In genomic region chr7:25251822-25252221, GRCm38 (mm10) we compare ENCODE assay signal across 8 mouse cellular contexts. TPM values are rescaled to one million over a fixed set of nuclear protein-coding genes. Genes with fewer than 3 reads are reported as not detected.
A peak's percentile ranks its signal among the peaks of the same experiment; 100 is the strongest.
DNase-seq lines count a peak whose midpoint lies in the region; ATAC-seq lines count a peak whose summit lies in the region.

No protein-coding gene starts in this region.

- peak overlapping the region; percentile 90 for H3K9ac ChIP-seq in kidney, embryonic 14.5 days (ENCODE audit: low read depth, low read length)
- H3K9ac ChIP-seq in embryonic facial prominence, embryonic 11.5 days (replicated peaks; ENCODE audit: low read length), result peak overlapping the region; percentile 93; the same call in 1 of the 2 replicates
- H3K9ac ChIP-seq in hindbrain, embryonic 12.5 days, result peak overlapping the region; percentile 87
- peak overlapping the region; percentile 56 for H3K9ac ChIP-seq in midbrain, embryonic 13.5 days (replicated peaks)

- H3K4me2 ChIP-seq in kidney, embryonic 14.5 days (replicated peaks; ENCODE audit: low read depth, low read length), result peak overlapping the region; percentile 94
- H3K4me2 ChIP-seq in embryonic facial prominence, embryonic 11.5 days (ENCODE audit: low read depth, low read length), result peak overlapping the region; percentile 95
- H3K4me2 ChIP-seq in hindbrain, embryonic 12.5 days (replicated peaks), result peak overlapping the region; percentile 98
- H3K4me2 ChIP-seq in midbrain, embryonic 13.5 days (replicated peaks), result peak overlapping the region; percentile 99

- H3K27me3 ChIP-seq in kidney, embryonic 14.5 days (ENCODE audit: control insufficient read depth, insufficient read depth, low read length), result no peaks in the 10 kb centered on the region
- no peaks in the 10 kb centered on the region for H3K27me3 ChIP-seq in embryonic facial prominence, embryonic 11.5 days (ENCODE audit: control insufficient read depth, insufficient read depth, low read length)
- H3K27me3 ChIP-seq in hindbrain, embryonic 12.5 days, result no peaks in the 10 kb centered on the region
- no peaks in the 10 kb centered on the region for H3K27me3 ChIP-seq in midbrain, embryonic 13.5 days

- 17% methylated on average over 8 of the region's 8 CpGs for WGBS in kidney, embryonic 14.5 days
- WGBS in embryonic facial prominence, embryonic 11.5 days, result 17% methylated on average over 8 of the region's 8 CpGs
- WGBS in hindbrain, embryonic 12.5 days, result 19% methylated on average over 8 of the region's 8 CpGs
- WGBS in midbrain, embryonic 13.5 days, result 11% methylated on average over 8 of the region's 8 CpGs

- peak overlapping the region; percentile 73 for H3K4me3 ChIP-seq in kidney, embryonic 14.5 days (ENCODE audit: low read length)
- H3K4me3 ChIP-seq in embryonic facial prominence, embryonic 11.5 days (ENCODE audit: low read depth, low read length), result peak overlapping the region; percentile 99
- H3K4me3 ChIP-seq in hindbrain, embryonic 12.5 days, result peak overlapping the region; percentile 82; the same call in 1 of the 2 replicates
- peak overlapping the region; percentile 79 for H3K4me3 ChIP-seq in midbrain, embryonic 13.5 days (replicated peaks)

- DNase-seq in kidney, adult 8-10 months, result no peak
- no peak for DNase-seq in embryonic facial prominence, embryonic 11.5 days (ENCODE audit: low spot score)
- no peak for DNase-seq in right cerebral cortex, postnatal 14 days

- H3K4me1 ChIP-seq in kidney, embryonic 14.5 days (ENCODE audit: control insufficient read depth, insufficient read depth, low read length), result peaks cover 26% of the 10 kb centered on the region
- peaks cover 13% of the 10 kb centered on the region for H3K4me1 ChIP-seq in embryonic facial prominence, embryonic 11.5 days (ENCODE audit: control insufficient read depth, insufficient read depth, low read length)
- peaks cover 38% of the 10 kb centered on the region for H3K4me1 ChIP-seq in hindbrain, embryonic 12.5 days
- H3K4me1 ChIP-seq in midbrain, embryonic 13.5 days (replicated peaks), result peaks cover 40% of the 10 kb centered on the region

- peak overlapping the region; percentile 99 for H3K27ac ChIP-seq in kidney, embryonic 14.5 days (ENCODE audit: low read depth, low read length)
- H3K27ac ChIP-seq in embryonic facial prominence, embryonic 11.5 days (replicated peaks; ENCODE audit: low read depth, low read length), result no peak overlapping the region
- peak overlapping the region; percentile 91 for H3K27ac ChIP-seq in hindbrain, embryonic 12.5 days
- H3K27ac ChIP-seq in midbrain, embryonic 13.5 days, result peak overlapping the region; percentile 88

- ATAC-seq in kidney, embryonic 14.5 days (ENCODE audit: low FRiP score, low TSS enrichment), result no peak
- ATAC-seq in embryonic facial prominence, embryonic 11.5 days (replicated peaks; ENCODE audit: insufficient number of reproducible peaks, low FRiP score, low TSS enrichment, low read depth), result no peak
- no peak for ATAC-seq in hindbrain, embryonic 12.5 days (ENCODE audit: low FRiP score)
- ATAC-seq in midbrain, embryonic 13.5 days, result no peak
- no peak for ATAC-seq in megakaryocyte progenitor cell, adult 5-6 weeks (replicated peaks; ENCODE audit: poor library complexity)
- no peak for ATAC-seq in monocyte, adult 5-6 weeks (replicated peaks; ENCODE audit: insufficient number of reproducible peaks, low FRiP score, low TSS enrichment, poor library complexity, severe bottlenecking)

- H3K9me3 ChIP-seq in kidney, embryonic 14.5 days (ENCODE audit: control insufficient read depth, low read length), result no peaks in the 10 kb centered on the region
- H3K9me3 ChIP-seq in embryonic facial prominence, embryonic 11.5 days (replicated peaks; ENCODE audit: control insufficient read depth, low read length), result no peaks in the 10 kb centered on the region
- H3K9me3 ChIP-seq in hindbrain, embryonic 12.5 days (replicated peaks), result no peaks in the 10 kb centered on the region
- H3K9me3 ChIP-seq in midbrain, embryonic 13.5 days, result no peaks in the 10 kb centered on the region

- H3K36me3 ChIP-seq in kidney, embryonic 14.5 days (ENCODE audit: control insufficient read depth, insufficient read depth, low read length), result no peaks in the 10 kb centered on the region; the same call in 1 of the 2 replicates
- H3K36me3 ChIP-seq in embryonic facial prominence, embryonic 11.5 days (replicated peaks; ENCODE audit: control insufficient read depth, insufficient read depth, low read depth, low read length), result no peaks in the 10 kb centered on the region
- no peaks in the 10 kb centered on the region for H3K36me3 ChIP-seq in hindbrain, embryonic 12.5 days
- H3K36me3 ChIP-seq in midbrain, embryonic 13.5 days, result no peaks in the 10 kb centered on the region

RNA-seq across cellular contexts. Expression of gene Erf, which starts 1.3 kb away (rescaled TPM):
- 22.4 and 28.8 TPM in 2 replicates for polyA plus RNA-seq in kidney, embryonic 14.5 days (2014; fragmentation: Nextera tagmentation; extraction: Ambion mirVana)
- polyA plus RNA-seq in embryonic facial prominence, embryonic 11.5 days (2014; fragmentation: Nextera tagmentation; extraction: Ambion mirVana), result 19.4 and 22.6 TPM in 2 replicates
- polyA plus RNA-seq in hindbrain, embryonic 12.5 days (2016; fragmentation: Nextera tagmentation; extraction: Ambion mirVana), result 10.4 and 13.6 TPM in 2 replicates
- polyA plus RNA-seq in midbrain, embryonic 13.5 days (2015; fragmentation: Nextera tagmentation; extraction: Ambion mirVana), result 4.4 and 5.7 TPM in 2 replicates
- total RNA-seq in megakaryocyte progenitor cell, adult 5-6 weeks (2015), result 5.2 and 5.6 TPM in 2 replicates
- 6.6 and 6.9 TPM in 2 replicates for total RNA-seq in megakaryocyte progenitor cell, adult 5-6 weeks (2017)
- total RNA-seq in monocyte, adult 5-6 weeks (2017), result 3.7 to 8.1 TPM (median 7.3 TPM) in 3 replicates

RNA-seq across cellular contexts. Expression of gene Gsk3a, which starts 14.2 kb away (rescaled TPM):
- polyA plus RNA-seq in kidney, embryonic 14.5 days (2014; fragmentation: Nextera tagmentation; extraction: Ambion mirVana), result 15.7 and 18.5 TPM in 2 replicates
- polyA plus RNA-seq in embryonic facial prominence, embryonic 11.5 days (2014; fragmentation: Nextera tagmentation; extraction: Ambion mirVana), result 12.6 and 15.7 TPM in 2 replicates
- 17.2 and 19.6 TPM in 2 replicates for polyA plus RNA-seq in hindbrain, embryonic 12.5 days (2016; fragmentation: Nextera tagmentation; extraction: Ambion mirVana)
- 13.7 and 15.9 TPM in 2 replicates for polyA plus RNA-seq in midbrain, embryonic 13.5 days (2015; fragmentation: Nextera tagmentation; extraction: Ambion mirVana)
- 84.9 and 93.2 TPM in 2 replicates for total RNA-seq in megakaryocyte progenitor cell, adult 5-6 weeks (2015)
- 57.8 and 60.3 TPM in 2 replicates for total RNA-seq in megakaryocyte progenitor cell, adult 5-6 weeks (2017)
- 42.8 to 71.0 TPM (median 43.0 TPM) in 3 replicates for total RNA-seq in monocyte, adult 5-6 weeks (2017)

RNA-seq across cellular contexts. Expression of gene Cic, which starts 15.7 kb away (rescaled TPM):
- polyA plus RNA-seq in kidney, embryonic 14.5 days (2014; fragmentation: Nextera tagmentation; extraction: Ambion mirVana), result 36.0 and 47.2 TPM in 2 replicates
- 26.6 and 27.0 TPM in 2 replicates for polyA plus RNA-seq in embryonic facial prominence, embryonic 11.5 days (2014; fragmentation: Nextera tagmentation; extraction: Ambion mirVana)
- 41.1 and 42.4 TPM in 2 replicates for polyA plus RNA-seq in hindbrain, embryonic 12.5 days (2016; fragmentation: Nextera tagmentation; extraction: Ambion mirVana)
- polyA plus RNA-seq in midbrain, embryonic 13.5 days (2015; fragmentation: Nextera tagmentation; extraction: Ambion mirVana), result 37.6 and 44.2 TPM in 2 replicates
- total RNA-seq in megakaryocyte progenitor cell, adult 5-6 weeks (2015), result 67.4 and 67.8 TPM in 2 replicates
- total RNA-seq in megakaryocyte progenitor cell, adult 5-6 weeks (2017), result 19.0 and 24.4 TPM in 2 replicates
- 55.5 to 68.5 TPM (median 65.9 TPM) in 3 replicates for total RNA-seq in monocyte, adult 5-6 weeks (2017)

RNA-seq across cellular contexts. Expression of gene Zfp526, which starts 30.6 kb away (rescaled TPM):
- 2.2 and 4.2 TPM in 2 replicates for polyA plus RNA-seq in kidney, embryonic 14.5 days (2014; fragmentation: Nextera tagmentation; extraction: Ambion mirVana)
- polyA plus RNA-seq in embryonic facial prominence, embryonic 11.5 days (2014; fragmentation: Nextera tagmentation; extraction: Ambion mirVana), result 2.5 and 3.5 TPM in 2 replicates
- 2.3 and 2.9 TPM in 2 replicates for polyA plus RNA-seq in hindbrain, embryonic 12.5 days (2016; fragmentation: Nextera tagmentation; extraction: Ambion mirVana)
- 2.2 and 2.6 TPM in 2 replicates for polyA plus RNA-seq in midbrain, embryonic 13.5 days (2015; fragmentation: Nextera tagmentation; extraction: Ambion mirVana)
- total RNA-seq in megakaryocyte progenitor cell, adult 5-6 weeks (2015), result 7.2 and 7.6 TPM in 2 replicates
- total RNA-seq in megakaryocyte progenitor cell, adult 5-6 weeks (2017), result 7.5 and 7.6 TPM in 2 replicates
- total RNA-seq in monocyte, adult 5-6 weeks (2017), result 2.4 to 9.8 TPM (median 2.6 TPM) in 3 replicates

RNA-seq across cellular contexts. Expression of gene Dedd2, which starts 31.4 kb away (rescaled TPM):
- 8.7 and 10.8 TPM in 2 replicates for polyA plus RNA-seq in kidney, embryonic 14.5 days (2014; fragmentation: Nextera tagmentation; extraction: Ambion mirVana)
- 7.7 and 7.9 TPM in 2 replicates for polyA plus RNA-seq in embryonic facial prominence, embryonic 11.5 days (2014; fragmentation: Nextera tagmentation; extraction: Ambion mirVana)
- 11.9 and 13.9 TPM in 2 replicates for polyA plus RNA-seq in hindbrain, embryonic 12.5 days (2016; fragmentation: Nextera tagmentation; extraction: Ambion mirVana)
- polyA plus RNA-seq in midbrain, embryonic 13.5 days (2015; fragmentation: Nextera tagmentation; extraction: Ambion mirVana), result 12.5 and 13.3 TPM in 2 replicates
- 10.7 and 11.0 TPM in 2 replicates for total RNA-seq in megakaryocyte progenitor cell, adult 5-6 weeks (2015)
- 14.5 and 17.2 TPM in 2 replicates for total RNA-seq in megakaryocyte progenitor cell, adult 5-6 weeks (2017)
- total RNA-seq in monocyte, adult 5-6 weeks (2017), result 75.0 to 94.7 TPM (median 76.7 TPM) in 3 replicates
